Mouse (Mus musculus) kidney, adult 9 months (tissue): ENCODE measurements at regions not wholly inside any gene's neighbourhood (a gene's known extent, or its start where the extent isn't known, plus 50 kb on each side); places are given as distances from the start of the nearest gene placed in this dataset.

Experiments used
- DNase-seq: peaks from one replicate; pipeline ENCODE4 v3.0.0; 2022

- no peak for DNase-seq
Measured at GRCm38 (mm10) chr7:37908618-37909130, 114.7 kb downstream of the Uri1 start.

- DNase-seq = peak; percentile 8
Measured at GRCm38 (mm10) chr7:37893885-37894284, 120.4 kb upstream of the Zfp536 start.

- no peak for DNase-seq
Measured at GRCm38 (mm10) chr7:37874382-37874781, 100.9 kb upstream of the Zfp536 start.

- DNase-seq = no peak
Measured at GRCm38 (mm10) chr7:37870956-37871355, 97.5 kb upstream of the Zfp536 start.

GRCm38 (mm10) chr7:37866468-37866867 is 93.0 kb upstream of the Zfp536 start:
- DNase-seq = no peak

GRCm38 (mm10) chr7:37851471-37851870 is 78.0 kb upstream of the Zfp536 start:
- no peak for DNase-seq

- no peak for DNase-seq
Measured at GRCm38 (mm10) chr7:37845201-37845600, 71.8 kb upstream of the Zfp536 start.

- DNase-seq = no peak
Measured at GRCm38 (mm10) chr7:37842000-37842513, 68.6 kb upstream of the Zfp536 start.

GRCm38 (mm10) chr7:37841549-37841948 is 68.1 kb upstream of the Zfp536 start:
- DNase-seq = no peak

- no peak for DNase-seq
Measured at GRCm38 (mm10) chr7:37837883-37838282, 64.4 kb upstream of the Zfp536 start.

- DNase-seq = no peak
Measured at GRCm38 (mm10) chr7:37837372-37837771, 63.9 kb upstream of the Zfp536 start.

GRCm38 (mm10) chr7:37833420-37833819 is 60.0 kb upstream of the Zfp536 start:
- no peak for DNase-seq

GRCm38 (mm10) chr7:37832322-37832721 is 58.9 kb upstream of the Zfp536 start:
- DNase-seq = no peak

- DNase-seq = no peak
Measured at GRCm38 (mm10) chr7:37825766-37826165, 52.3 kb upstream of the Zfp536 start.
